ENCODE assay signal across 9 mouse cellular contexts in genomic region chr19:3208283-3208682, GRCm38 (mm10).
A peak's percentile ranks its signal among the peaks of the same experiment; 100 is the strongest.
DNase-seq lines count a peak whose midpoint lies in the region; ATAC-seq and TF ChIP-seq lines count a peak whose summit lies in the region.
"Had no signal": no experiment of that assay in that cellular context is flagged by ENCODE, and none has a peak within 500 bp of the region (broad histone marks: within the 10 kb centered on the region; RNA-seq: fewer than 3 reads in every experiment).

No protein-coding gene starts in this region.

- peak; percentile 70 for TF ChIP-seq CTCF in forebrain, postnatal 0 days (IDR thresholded peaks at IDR 0.05; ENCODE audit: low read depth)

- no peak overlapping the region for H3K27ac ChIP-seq in forebrain, postnatal 0 days (ENCODE audit: low read depth, low read length)
- no peak overlapping the region for H3K27ac ChIP-seq in forebrain, embryonic 12.5 days
- H3K27ac ChIP-seq in midbrain, embryonic 14.5 days (replicated peaks; ENCODE audit: low read depth, low read length) = no peak overlapping the region
- no peak overlapping the region for H3K27ac ChIP-seq in midbrain, embryonic 10.5 days (replicated peaks)
- H3K27ac ChIP-seq in intestine, embryonic 15.5 days = no peak overlapping the region
- H3K27ac ChIP-seq: liver, embryonic 15.5 days had no signal

- H3K36me3 ChIP-seq in forebrain, postnatal 0 days (ENCODE audit: insufficient read depth) = no peaks in the 10 kb centered on the region
- no peaks in the 10 kb centered on the region for H3K36me3 ChIP-seq in forebrain, embryonic 12.5 days (replicated peaks)
- H3K36me3 ChIP-seq in midbrain, embryonic 14.5 days (ENCODE audit: control insufficient read depth, insufficient read depth, low read length) = no peaks in the 10 kb centered on the region
- H3K36me3 ChIP-seq in midbrain, embryonic 10.5 days = no peaks in the 10 kb centered on the region
- no peaks in the 10 kb centered on the region for H3K36me3 ChIP-seq in intestine, embryonic 15.5 days
- H3K36me3 ChIP-seq: liver, embryonic 15.5 days had no signal

- WGBS in forebrain, postnatal 0 days = 19% methylated on average over 4 of the region's 4 CpGs
- 14% methylated on average over 4 of the region's 4 CpGs for WGBS in forebrain, embryonic 12.5 days
- 13% methylated on average over 4 of the region's 4 CpGs for WGBS in midbrain, embryonic 14.5 days
- 17% methylated on average over 4 of the region's 4 CpGs for WGBS in midbrain, embryonic 10.5 days
- 12% methylated on average over 4 of the region's 4 CpGs for WGBS in intestine, embryonic 15.5 days

- DNase-seq in forebrain, postnatal 0 days = peak; percentile 70
- DNase-seq in midbrain, embryonic 14.5 days = peak; percentile 76
- DNase-seq in midbrain, embryonic 10.5 days (ENCODE audit: low spot score) = no peak
- peak; percentile 0 for DNase-seq in brain, embryonic 18.5 days (ENCODE audit: low read depth, low spot score)
- DNase-seq in kidney, postnatal 25 days = peak; percentile 37 to 43
- DNase-seq in retina, postnatal 7 days (ENCODE audit: low read depth, low spot score) = peak; percentile 5

- H3K4me1 ChIP-seq in forebrain, postnatal 0 days (ENCODE audit: insufficient read depth) = no peaks in the 10 kb centered on the region
- no peaks in the 10 kb centered on the region for H3K4me1 ChIP-seq in forebrain, embryonic 12.5 days
- H3K4me1 ChIP-seq in midbrain, embryonic 14.5 days (ENCODE audit: control insufficient read depth, insufficient read depth, low read length) = no peaks in the 10 kb centered on the region
- H3K4me1 ChIP-seq in midbrain, embryonic 10.5 days = no peaks in the 10 kb centered on the region
- no peaks in the 10 kb centered on the region for H3K4me1 ChIP-seq in intestine, embryonic 15.5 days (replicated peaks)
- H3K4me1 ChIP-seq: liver, embryonic 15.5 days had no signal

- ATAC-seq in forebrain, postnatal 0 days = no peak
- ATAC-seq in forebrain, embryonic 12.5 days (ENCODE audit: low FRiP score) = no peak
- no peak for ATAC-seq in midbrain, embryonic 14.5 days (ENCODE audit: low FRiP score, low TSS enrichment)
- no peak for ATAC-seq in intestine, embryonic 15.5 days

- H3K4me3 ChIP-seq in forebrain, postnatal 0 days (ENCODE audit: low read depth, low read length) = no peak overlapping the region
- no peak overlapping the region for H3K4me3 ChIP-seq in forebrain, embryonic 12.5 days (replicated peaks)
- no peak overlapping the region for H3K4me3 ChIP-seq in midbrain, embryonic 14.5 days (replicated peaks; ENCODE audit: low read depth, low read length)
- H3K4me3 ChIP-seq in midbrain, embryonic 10.5 days = no peak overlapping the region
- no peak overlapping the region for H3K4me3 ChIP-seq in intestine, embryonic 15.5 days (replicated peaks)
- H3K4me3 ChIP-seq: liver, embryonic 15.5 days had no signal

- H3K27me3 ChIP-seq in forebrain, postnatal 0 days (ENCODE audit: insufficient read depth, low read length) = no peaks in the 10 kb centered on the region
- H3K27me3 ChIP-seq in forebrain, embryonic 12.5 days = no peaks in the 10 kb centered on the region
- no peaks in the 10 kb centered on the region for H3K27me3 ChIP-seq in midbrain, embryonic 14.5 days (ENCODE audit: control insufficient read depth, insufficient read depth, low read length)
- H3K27me3 ChIP-seq in midbrain, embryonic 10.5 days (ENCODE audit: low read depth, poor library complexity, severe bottlenecking) = no peaks in the 10 kb centered on the region
- no peaks in the 10 kb centered on the region for H3K27me3 ChIP-seq in intestine, embryonic 15.5 days (replicated peaks)
- H3K27me3 ChIP-seq: liver, embryonic 15.5 days had no signal

- no peaks in the 10 kb centered on the region for H3K9me3 ChIP-seq in forebrain, postnatal 0 days (ENCODE audit: low read length)
- no peaks in the 10 kb centered on the region for H3K9me3 ChIP-seq in forebrain, embryonic 12.5 days
- no peaks in the 10 kb centered on the region for H3K9me3 ChIP-seq in midbrain, embryonic 14.5 days (ENCODE audit: control insufficient read depth, low read length)
- H3K9me3 ChIP-seq in midbrain, embryonic 10.5 days (replicated peaks) = peaks cover 11% of the 10 kb centered on the region; the same call in 1 of the 2 replicates
- H3K9me3 ChIP-seq in intestine, embryonic 15.5 days = no peaks in the 10 kb centered on the region
- H3K9me3 ChIP-seq: liver, embryonic 15.5 days had no signal

- H3K4me2 ChIP-seq in forebrain, postnatal 0 days (ENCODE audit: low read depth) = no peak overlapping the region
- no peak overlapping the region for H3K4me2 ChIP-seq in forebrain, embryonic 12.5 days
- no peak overlapping the region for H3K4me2 ChIP-seq in midbrain, embryonic 14.5 days (ENCODE audit: low read length)
- H3K4me2 ChIP-seq in intestine, embryonic 15.5 days (replicated peaks) = no peak overlapping the region
- H3K4me2 ChIP-seq: liver, embryonic 15.5 days had no signal

- H3K9ac ChIP-seq in forebrain, postnatal 0 days = no peak overlapping the region
- no peak overlapping the region for H3K9ac ChIP-seq in forebrain, embryonic 12.5 days
- no peak overlapping the region for H3K9ac ChIP-seq in midbrain, embryonic 14.5 days (replicated peaks; ENCODE audit: low read length)
- no peak overlapping the region for H3K9ac ChIP-seq in intestine, embryonic 15.5 days
- H3K9ac ChIP-seq: liver, embryonic 15.5 days had no signal
